Mouse (Mus musculus) heart, embryonic 10.5 days (tissue): ENCODE data around the gene Mef2c. TPM values are rescaled to one million over a fixed set of nuclear protein-coding genes. Genes with fewer than 3 reads are reported as not detected.

ENCODE experiments used
- DNase-seq: peaks from one replicate; pipeline ENCODE4 v3.0.0-alpha.2; 2017; ENCODE audit warnings: low spot score
- H3K27ac ChIP-seq: fragments of 300-500 bp; sonication (generic); 2 replicates; pipeline ENCODE4 v1.5.1; 2016; ENCODE audit warnings: mild to moderate bottlenecking
- H3K27me3 ChIP-seq: fragments of 300-500 bp; sonication (generic); 2 replicates; pipeline ENCODE4 v1.6.1; 2016; ENCODE audit warnings: mild to moderate bottlenecking; ENCODE audit not compliant: poor library complexity, insufficient read depth, severe bottlenecking
- H3K36me3 ChIP-seq: fragments of 300-500 bp; sonication (generic); 2 replicates; pipeline ENCODE4 v1.6.1; 2016; ENCODE audit warnings: mild to moderate bottlenecking, moderate library complexity
- H3K4me1 ChIP-seq: fragments of 300-500 bp; sonication (generic); 2 replicates; pipeline ENCODE4 v1.6.1; 2016; ENCODE audit warnings: mild to moderate bottlenecking
- H3K4me3 ChIP-seq: fragments of 300-500 bp; sonication (generic); 2 replicates; pipeline ENCODE4 v1.5.1; 2016; ENCODE audit warnings: mild to moderate bottlenecking, moderate library complexity
- H3K9me3 ChIP-seq: fragments of 300-500 bp; sonication (generic); 2 replicates; pipeline ENCODE4 v1.6.1; 2016; ENCODE audit warnings: mild to moderate bottlenecking, moderate library complexity
- WGBS: fragments of 180-500 bp; shearing (Covaris S2); methylation state at CpG from one replicate; pipeline ENCODE4 v1.1.7; 2016; 5-methylcytosine and 5-hydroxymethylcytosine counted together
- polyA plus RNA-seq: library from polyadenylated mRNA; unstranded; fragments of >200 nt; fragmentation: Nextera tagmentation; extraction: Ambion mirVana; gene quantifications from 2 replicates; pipeline ENCODE4 v1.2.1, GENCODE M21; 2016

The Mef2c gene
- polyA plus RNA-seq, 1 experiment from 2014 or later = 100 TPM

- no peak for DNase-seq
- 59% methylated on average over 8 of the region's 8 CpGs for WGBS
- Histone ChIP-seq H3K9me3 (no peaks in the 10 kb centered on the region), H3K36me3 (no peaks in the 10 kb centered on the region), H3K27ac (peak overlapping the region; percentile 10; the same call in 1 of the 2 replicates), H3K27me3 (no peaks in the 10 kb centered on the region), H3K4me3 (no peak overlapping the region), H3K4me1 (peaks cover 15% of the 10 kb centered on the region)
These were observed 26.0 kb downstream of the Mef2c start for GRCm38 (mm10) chr13:83529729-83530314.

DNA sequence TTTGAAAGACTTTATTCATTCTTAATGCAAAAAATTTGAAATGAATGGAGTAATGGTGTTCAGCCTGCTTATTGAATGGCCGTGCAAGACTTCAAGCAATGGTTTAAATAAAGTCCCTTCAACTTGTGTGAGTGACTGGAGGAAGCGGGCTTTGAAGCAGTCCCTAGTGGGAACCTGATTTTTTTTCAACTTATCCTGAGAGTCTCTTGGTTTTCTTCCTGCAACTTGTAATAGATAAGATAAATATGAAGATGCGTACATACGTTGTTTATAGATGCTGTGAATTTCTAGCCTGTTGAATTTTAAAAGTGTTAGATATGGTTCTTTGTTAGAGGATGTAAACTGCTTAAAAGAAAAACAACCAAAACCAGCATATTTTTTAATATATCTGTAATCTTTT lies 27.1 kb downstream of the Mef2c start:
- Histone ChIP-seq H3K27ac (no peak overlapping the region), H3K4me1 (peaks cover 15% of the 10 kb centered on the region), H3K27me3 (no peaks in the 10 kb centered on the region), H3K4me3 (no peak overlapping the region), H3K9me3 (no peaks in the 10 kb centered on the region), H3K36me3 (no peaks in the 10 kb centered on the region)
- 39% methylated on average over 4 of the region's 4 CpGs for WGBS
- DNase-seq = no peak

DNA sequence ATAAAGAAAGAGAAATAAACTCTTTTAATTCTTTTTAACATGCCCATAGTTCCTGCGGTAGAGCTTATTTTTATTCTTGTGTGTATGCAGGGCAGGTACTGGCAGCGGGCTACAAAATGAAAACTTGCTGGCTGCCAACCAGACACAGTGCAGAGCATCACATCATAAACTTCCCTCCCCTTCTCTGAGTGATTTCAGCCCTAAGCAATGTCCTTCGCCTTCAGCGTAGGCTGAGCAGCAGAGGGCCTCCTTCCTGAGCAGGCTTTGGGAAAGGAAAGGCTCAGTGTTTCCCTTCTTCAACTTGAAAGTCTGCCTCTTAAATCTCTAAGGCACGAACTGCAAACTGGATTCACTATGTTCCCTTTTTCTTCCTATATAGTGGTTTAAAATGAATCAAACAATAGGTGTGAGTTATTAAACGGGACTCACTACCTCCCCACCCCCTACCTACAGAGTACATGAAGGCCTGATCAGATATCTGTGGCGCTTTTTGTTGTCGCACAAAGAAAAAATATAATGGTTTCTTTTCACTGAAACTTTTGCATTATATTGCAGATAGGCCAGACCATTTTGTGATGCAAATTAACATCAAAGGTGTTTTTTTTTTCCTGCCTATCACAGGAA lies 28.2 kb downstream of the Mef2c start:
- DNase-seq = no peak
- Histone ChIP-seq H3K4me3 (no peak overlapping the region), H3K27me3 (no peaks in the 10 kb centered on the region), H3K27ac (peak overlapping the region; percentile 64), H3K9me3 (no peaks in the 10 kb centered on the region), H3K4me1 (peaks cover 15% of the 10 kb centered on the region), H3K36me3 (no peaks in the 10 kb centered on the region)
- 34% methylated on average over 8 of the region's 8 CpGs for WGBS

DNA sequence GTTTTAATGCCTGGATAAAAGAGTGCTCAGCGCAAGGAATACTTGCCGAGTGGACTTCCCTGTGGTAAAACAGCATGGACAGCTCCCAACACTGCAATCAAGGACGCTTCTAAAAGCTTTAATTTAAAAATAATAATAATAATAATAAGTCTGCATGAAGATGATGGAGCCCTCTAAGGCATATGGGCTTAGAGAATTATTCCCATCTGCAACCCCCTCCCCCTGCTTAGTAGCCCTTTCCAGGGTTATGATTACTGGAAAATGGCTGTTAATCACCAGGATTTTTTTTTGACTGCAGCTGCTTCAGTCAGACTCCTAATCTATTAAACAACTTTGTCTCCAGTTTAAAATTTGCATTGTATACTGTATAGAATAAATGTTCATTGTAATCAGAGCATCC lies 32.5 kb downstream of the Mef2c start:
- no peak for DNase-seq
- WGBS = 80% methylated on average over 3 of the region's 3 CpGs

DNA sequence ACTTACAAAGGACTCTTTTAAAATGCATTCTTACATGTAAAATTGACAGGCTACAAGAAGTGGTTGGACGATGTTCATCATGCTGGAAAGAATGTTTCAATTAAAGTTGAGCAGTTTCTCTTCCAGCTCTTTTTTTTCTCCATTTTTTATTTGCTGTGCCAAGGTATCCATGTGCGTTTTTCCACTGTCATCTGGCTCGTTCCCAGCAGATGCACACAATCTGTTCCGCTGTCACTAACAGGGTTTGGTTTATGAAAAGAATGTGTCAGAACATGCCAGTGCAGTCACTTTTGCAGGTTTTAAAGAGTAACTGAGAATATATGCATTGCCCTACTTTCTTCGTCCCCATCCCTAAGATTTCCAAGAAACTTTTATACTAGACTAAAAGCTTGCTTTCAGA lies 33.3 kb downstream of the Mef2c start:
- WGBS = 85% methylated on average over 5 of the region's 5 CpGs
- H3K4me3 ChIP-seq = no peak overlapping the region
- H3K9me3 ChIP-seq = no peaks in the 10 kb centered on the region

More for the DNA sequence above, 32.5 kb downstream of the Mef2c start:
- Histone ChIP-seq H3K4me3 (no peak overlapping the region), H3K27ac (no peak overlapping the region), H3K9me3 (no peaks in the 10 kb centered on the region), H3K27me3 (no peaks in the 10 kb centered on the region), H3K36me3 (no peaks in the 10 kb centered on the region), H3K4me1 (0 out of 2 replicates have a peak, but pooled peaks cover 3% of the 10 kb centered on the region)

DNA sequence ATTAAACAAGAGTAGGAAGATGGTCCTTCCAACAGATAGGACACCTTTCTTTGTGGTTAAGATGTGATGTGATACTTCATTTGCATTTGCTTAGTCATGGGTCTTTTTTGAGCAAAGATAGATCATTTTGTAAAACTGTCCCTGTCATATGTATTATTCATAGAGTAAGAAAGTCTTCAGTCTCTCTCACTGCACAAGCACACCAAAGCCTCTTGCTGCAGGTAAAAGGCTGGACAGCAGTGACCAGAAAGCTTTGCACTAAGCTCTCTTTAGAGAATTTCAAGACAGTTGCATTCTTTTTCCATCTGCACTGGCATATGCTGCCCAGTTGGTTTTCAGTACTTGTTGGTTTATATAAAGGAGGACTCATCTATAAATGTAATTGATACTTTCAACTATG lies 36.1 kb downstream of the Mef2c start:
- peaks cover 3% of the 10 kb centered on the region; the same call in 1 of the 2 replicates for H3K4me1 ChIP-seq
- no peak for DNase-seq
- no peaks in the 10 kb centered on the region for H3K36me3 ChIP-seq
- H3K9me3 ChIP-seq = no peaks in the 10 kb centered on the region
- no peak overlapping the region for H3K4me3 ChIP-seq
- no peaks in the 10 kb centered on the region for H3K27me3 ChIP-seq
- H3K27ac ChIP-seq = no peak overlapping the region

More for the DNA sequence above, 33.3 kb downstream of the Mef2c start:
- DNase-seq = no peak
- Histone ChIP-seq H3K27me3 (no peaks in the 10 kb centered on the region), H3K4me1 (no peaks in the 10 kb centered on the region), H3K36me3 (no peaks in the 10 kb centered on the region), H3K27ac (no peak overlapping the region)

- H3K27ac ChIP-seq = no peak overlapping the region
- no peak overlapping the region for H3K4me3 ChIP-seq
- peaks cover 9% of the 10 kb centered on the region; the same call in 1 of the 2 replicates for H3K4me1 ChIP-seq
- 45% methylated on average over 5 of the region's 5 CpGs for WGBS
- no peaks in the 10 kb centered on the region for H3K36me3 ChIP-seq
- no peaks in the 10 kb centered on the region for H3K9me3 ChIP-seq
- no peaks in the 10 kb centered on the region for H3K27me3 ChIP-seq
- no peak for DNase-seq
These were observed 38.8 kb downstream of the Mef2c start for GRCm38 (mm10) chr13:83542666-83543065.

DNA sequence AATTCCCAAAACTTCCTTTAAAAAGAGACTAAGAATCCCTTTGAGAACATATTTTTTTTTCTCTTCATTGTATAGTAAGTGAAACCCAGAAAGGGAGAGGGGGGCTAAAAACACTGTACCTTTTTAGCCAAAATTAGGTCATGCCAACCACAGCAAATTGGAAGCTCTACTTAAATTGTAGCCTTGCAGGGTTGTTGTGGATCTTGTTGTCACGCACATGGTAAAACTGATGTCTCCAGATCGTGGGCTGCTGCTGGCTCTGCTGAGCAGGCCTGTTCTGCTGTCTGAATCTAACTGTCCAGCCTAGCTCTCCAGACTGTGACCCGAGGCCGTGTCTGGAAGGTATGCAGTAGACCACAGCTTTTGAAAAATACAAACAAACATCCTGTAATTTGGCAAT lies 40.9 kb downstream of the Mef2c start:
- no peaks in the 10 kb centered on the region for H3K9me3 ChIP-seq
- WGBS = 62% methylated on average over 4 of the region's 4 CpGs

GRCm38 (mm10) chr13:83546876-83547275 lies 43.0 kb downstream of the Mef2c start:
- no peak overlapping the region for H3K4me3 ChIP-seq
- WGBS = 87% methylated on average over 5 of the region's 5 CpGs

More for the DNA sequence above, 40.9 kb downstream of the Mef2c start:
- H3K4me3 ChIP-seq = no peak overlapping the region
- H3K4me1 ChIP-seq = peaks cover 9% of the 10 kb centered on the region; the same call in 1 of the 2 replicates
- H3K27ac ChIP-seq = no peak overlapping the region; the same call in 1 of the 2 replicates
- no peak for DNase-seq
- no peaks in the 10 kb centered on the region for H3K27me3 ChIP-seq
- H3K36me3 ChIP-seq = no peaks in the 10 kb centered on the region

GRCm38 (mm10) chr13:83551259-83551658 lies 47.4 kb downstream of the Mef2c start:
- no peak for DNase-seq
- H3K36me3 ChIP-seq = no peaks in the 10 kb centered on the region
- H3K9me3 ChIP-seq = no peaks in the 10 kb centered on the region
- no peaks in the 10 kb centered on the region for H3K27me3 ChIP-seq
- H3K27ac ChIP-seq = no peak overlapping the region
- H3K4me3 ChIP-seq = no peak overlapping the region
- H3K4me1 ChIP-seq = peaks cover 4% of the 10 kb centered on the region; the same call in 1 of the 2 replicates

More at GRCm38 (mm10) chr13:83546876-83547275, 43.0 kb downstream of the Mef2c start:
- no peaks in the 10 kb centered on the region for H3K36me3 ChIP-seq
- no peak overlapping the region for H3K27ac ChIP-seq
- peaks cover 9% of the 10 kb centered on the region; the same call in 1 of the 2 replicates for H3K4me1 ChIP-seq
- no peak for DNase-seq
- no peaks in the 10 kb centered on the region for H3K27me3 ChIP-seq
- no peaks in the 10 kb centered on the region for H3K9me3 ChIP-seq

DNA sequence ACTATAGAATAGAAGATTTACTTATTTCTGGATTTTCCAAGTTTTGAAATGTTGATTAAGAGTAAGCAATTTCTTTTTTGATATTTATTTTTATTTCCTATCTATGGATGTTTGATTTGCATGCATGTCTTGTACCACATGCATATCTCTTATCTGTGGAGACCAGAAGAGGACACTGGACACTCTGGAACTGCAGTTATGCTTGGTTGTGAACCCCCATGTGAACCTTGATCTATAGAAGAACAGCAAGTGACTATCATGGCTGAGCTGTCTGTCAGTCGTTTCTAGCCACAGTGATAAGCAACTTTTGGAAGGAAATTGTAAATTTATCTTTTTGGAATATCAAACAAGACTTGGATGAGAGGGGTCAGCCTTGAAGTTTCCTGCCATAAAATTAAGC lies 48.2 kb downstream of the Mef2c start:
- H3K36me3 ChIP-seq = no peaks in the 10 kb centered on the region
- no peaks in the 10 kb centered on the region for H3K27me3 ChIP-seq
- H3K4me1 ChIP-seq = no peaks in the 10 kb centered on the region; the same call in 1 of the 2 replicates
- DNase-seq = no peak
- WGBS = 66% methylated on average over 1 of the region's 1 CpGs
- no peak overlapping the region for H3K4me3 ChIP-seq
- no peak overlapping the region for H3K27ac ChIP-seq
- no peaks in the 10 kb centered on the region for H3K9me3 ChIP-seq

GRCm38 (mm10) chr13:83563261-83563660 lies 59.4 kb downstream of the Mef2c start:
- DNase-seq = no peak
- Histone ChIP-seq H3K27me3 (no peaks in the 10 kb centered on the region), H3K27ac (0 out of 2 replicates have a peak overlapping the region, but pooled peaks have one; percentile 62), H3K4me3 (no peak overlapping the region), H3K36me3 (no peaks in the 10 kb centered on the region), H3K4me1 (peaks cover 45% of the 10 kb centered on the region), H3K9me3 (no peaks in the 10 kb centered on the region)
- WGBS = 19% methylated on average over 2 of the region's 2 CpGs

DNA sequence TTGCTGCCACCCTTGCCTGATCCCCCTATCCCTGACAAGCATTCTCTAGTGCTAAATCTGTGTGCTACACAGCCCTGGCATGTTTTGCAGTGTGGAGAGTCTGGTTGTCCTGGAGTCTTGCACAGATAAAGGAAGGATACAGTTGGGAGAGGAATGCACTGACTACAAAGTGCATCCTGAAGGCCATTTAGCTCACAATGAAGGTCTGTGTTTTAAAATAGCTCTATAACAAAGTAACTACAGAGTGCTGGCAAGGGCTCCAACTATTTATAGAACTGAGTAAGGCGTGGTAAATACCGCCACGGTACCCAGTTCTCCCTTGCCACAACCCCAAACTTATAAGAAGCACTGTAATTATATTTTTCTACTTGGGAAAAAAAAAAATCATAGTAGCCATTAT lies 61.9 kb downstream of the Mef2c start:
- H3K36me3 ChIP-seq = no peaks in the 10 kb centered on the region
- peak overlapping the region; percentile 77 for H3K27ac ChIP-seq
- H3K4me3 ChIP-seq = 0 out of 2 replicates have a peak overlapping the region, but pooled peaks have one; percentile 9
- WGBS = 12% methylated on average over 3 of the region's 3 CpGs
- peak; percentile 90 for DNase-seq
- peaks cover 43% of the 10 kb centered on the region for H3K4me1 ChIP-seq
- no peaks in the 10 kb centered on the region for H3K9me3 ChIP-seq
- no peaks in the 10 kb centered on the region for H3K27me3 ChIP-seq
